Comparison of ENCODE assay signal across 7 mouse cellular contexts in genomic region chr2:132880844-132881645, GRCm38 (mm10). TPM values are rescaled to one million over a fixed set of nuclear protein-coding genes. Genes with fewer than 3 reads are reported as not detected.
DNase-seq lines count a peak whose midpoint lies in the region; ATAC-seq lines count a peak whose summit lies in the region.

Lrrn4 (minus strand) TSS chr2:132880891.

- H3K27ac ChIP-seq in forebrain, embryonic 14.5 days (ENCODE audit: low read depth, low read length): no peak within 1 kb of the TSS
- H3K27ac ChIP-seq in liver, embryonic 15.5 days (replicated peaks): no peak within 1 kb of the TSS

- H3K4me3 ChIP-seq in forebrain, embryonic 14.5 days (ENCODE audit: low read depth, low read length): peak within 1 kb of the TSS; percentile 50
- H3K4me3 ChIP-seq in liver, embryonic 15.5 days (replicated peaks): no peak within 1 kb of the TSS

- H3K27me3 ChIP-seq in forebrain, embryonic 14.5 days (replicated peaks; ENCODE audit: control insufficient read depth, insufficient read depth, low read length): peaks cover 28% of the 10 kb centered on the region
- H3K27me3 ChIP-seq in liver, embryonic 15.5 days: peaks cover 54% of the 10 kb centered on the region

- H3K9me3 ChIP-seq in forebrain, embryonic 14.5 days (replicated peaks; ENCODE audit: control insufficient read depth, low read length): no peaks in the 10 kb centered on the region
- no peaks in the 10 kb centered on the region for H3K9me3 ChIP-seq in liver, embryonic 15.5 days (replicated peaks)

- DNase-seq in urinary bladder, postnatal 14 days (ENCODE audit: low spot score): peak; percentile 14
- DNase-seq in urinary bladder, adult 2 months (ENCODE audit: low spot score): no peak
- no peak for DNase-seq in forebrain, embryonic 14.5 days (ENCODE audit: low spot score)
- no peak for DNase-seq in cerebellum, adult 8-10 months
- no peak for DNase-seq in cerebellum, adult 11-12 months
- DNase-seq in layer of hippocampus, adult 9-10 months (ENCODE audit: low spot score): no peak

- H3K4me1 ChIP-seq in forebrain, embryonic 14.5 days (ENCODE audit: control insufficient read depth, insufficient read depth, low read length): no peaks in the 10 kb centered on the region; the same call in 1 of the 2 replicates
- no peaks in the 10 kb centered on the region; the same call in 1 of the 2 replicates for H3K4me1 ChIP-seq in liver, embryonic 15.5 days (replicated peaks)

- 9% methylated on average over 12 of the region's 12 CpGs for WGBS in forebrain, embryonic 14.5 days
- 21% methylated on average over 12 of the region's 12 CpGs for WGBS in liver, embryonic 15.5 days (ENCODE audit: insufficient replicate concordance)

- H3K36me3 ChIP-seq in forebrain, embryonic 14.5 days (ENCODE audit: control insufficient read depth, insufficient read depth, low read length): no peaks in the 10 kb centered on the region
- H3K36me3 ChIP-seq in liver, embryonic 15.5 days (replicated peaks): no peaks in the 10 kb centered on the region

- peak within 1 kb of the TSS; percentile 59 for H3K9ac ChIP-seq in forebrain, embryonic 14.5 days (ENCODE audit: low read length)
- H3K9ac ChIP-seq in liver, embryonic 15.5 days: no peak within 1 kb of the TSS

- peak within 1 kb of the TSS; percentile 98 for H3K4me2 ChIP-seq in forebrain, embryonic 14.5 days (ENCODE audit: low read length)
- H3K4me2 ChIP-seq in liver, embryonic 15.5 days: peak within 1 kb of the TSS; percentile 63; the same call in 1 of the 2 replicates

- no peak for ATAC-seq in forebrain, embryonic 14.5 days
- no peak for ATAC-seq in liver, embryonic 15.5 days (ENCODE audit: insufficient read depth)

RNA-seq across cellular contexts. Expression of gene Lrrn4, which starts in this region (rescaled TPM):
- polyA plus RNA-seq in urinary bladder, adult 2 months (2012; rRNA removed): 3.0 and 4.8 TPM in 2 replicates
- polyA plus RNA-seq in forebrain, embryonic 14.5 days (2014; fragmentation: Nextera tagmentation; extraction: Ambion mirVana): 0.05 TPM in 1 of 2 replicates, not detected in the other
- polyA plus RNA-seq in liver, embryonic 15.5 days (2015; fragmentation: Nextera tagmentation; extraction: Ambion mirVana): 0.94 and 1.0 TPM in 2 replicates
